Mouse (Mus musculus) ovary, postnatal 10 days (tissue): ENCODE measurements around the gene Fastkd1.
"Not testable (repeated sequence)": the region's sequence is repeated elsewhere in the genome, so short reads cannot be mapped to it uniquely, and the experiment has no call there.

Experiments
- DNase-seq: peaks from one replicate; pipeline ENCODE4 v3.0.0; 2022; ENCODE audit warnings: low spot score

Fastkd1 gene

DNA sequence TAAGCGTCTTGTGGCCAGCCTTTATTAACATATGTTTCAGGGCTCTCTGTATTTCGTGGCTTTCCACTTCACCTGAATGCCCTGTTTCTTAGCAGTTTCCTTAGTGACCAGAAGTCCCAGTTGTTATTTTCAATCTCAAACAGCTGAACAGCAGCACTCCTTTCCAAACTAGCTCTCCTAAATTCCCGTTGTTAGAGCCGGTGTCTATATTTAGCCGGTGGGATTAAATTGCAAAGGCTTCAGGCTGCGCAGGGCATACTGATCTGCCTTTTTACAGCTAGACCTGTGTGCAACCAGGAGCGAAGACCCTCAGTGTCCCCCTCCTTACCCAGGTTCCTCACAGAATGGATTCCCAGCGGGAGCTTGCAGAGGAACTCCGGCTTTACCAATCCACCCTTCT lies 43.5 kb downstream of the Fastkd1 start, which contains the start of gene Klhl41:
TSS of gene Klhl41 (plus strand) at position 268 of the 400 bp plus-strand sequence.
- DNase-seq = no peak

DNA sequence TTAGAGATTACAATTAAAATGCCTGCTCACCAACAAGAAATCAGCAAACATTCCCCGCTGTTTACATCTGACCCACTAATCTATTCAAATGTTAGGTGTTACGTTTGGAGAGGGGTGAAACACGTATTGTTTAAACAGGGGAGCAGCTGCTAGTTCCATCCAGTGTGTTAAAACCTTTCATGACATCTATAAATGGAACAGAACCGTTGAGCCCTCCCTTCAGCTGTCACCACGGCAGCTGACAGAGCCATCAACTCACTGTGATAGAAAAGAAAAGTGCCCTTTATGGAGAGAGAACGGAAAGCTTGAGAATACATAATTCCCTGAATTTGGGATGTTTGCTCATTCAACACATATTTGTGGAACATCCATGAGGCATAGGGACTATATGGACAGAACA lies 44.9 kb downstream of the Fastkd1 start:
- DNase-seq = no peak

- no peak for DNase-seq
These were observed 45.7 kb downstream of the Fastkd1 start for GRCm38 (mm10) chr2:69667656-69668055.

DNA sequence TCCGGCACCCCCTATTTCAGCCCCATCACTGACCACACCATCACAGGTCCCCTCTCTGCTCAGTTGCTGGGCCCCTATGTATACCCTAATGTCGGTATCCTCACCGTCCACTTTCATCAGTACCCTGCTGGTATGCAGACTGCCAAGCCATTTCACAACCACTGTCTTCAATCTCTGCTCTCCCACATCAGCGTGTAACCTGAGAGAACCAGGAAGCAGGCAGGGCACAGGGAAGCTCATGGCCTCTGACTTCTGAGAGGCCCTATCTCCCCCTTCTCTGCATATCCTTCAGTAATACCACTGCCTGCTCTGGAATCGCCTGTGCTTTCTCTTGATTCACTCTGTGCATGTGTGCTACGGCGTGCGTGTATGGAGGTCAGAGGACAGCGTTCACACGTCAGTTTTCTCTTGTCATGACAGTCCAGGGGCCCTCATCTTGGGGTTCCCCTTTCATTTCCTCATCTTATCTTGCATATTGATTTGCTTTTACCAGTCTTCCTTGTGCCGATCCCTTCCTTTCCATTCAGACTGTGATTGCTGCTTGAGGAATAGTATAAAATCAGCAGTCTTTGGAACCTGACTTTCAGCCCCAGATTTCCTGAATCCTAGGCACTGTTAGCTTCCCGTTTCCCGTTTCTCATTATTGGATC lies 49.4 kb downstream of the Fastkd1 start:
- DNase-seq = no peak

DNA sequence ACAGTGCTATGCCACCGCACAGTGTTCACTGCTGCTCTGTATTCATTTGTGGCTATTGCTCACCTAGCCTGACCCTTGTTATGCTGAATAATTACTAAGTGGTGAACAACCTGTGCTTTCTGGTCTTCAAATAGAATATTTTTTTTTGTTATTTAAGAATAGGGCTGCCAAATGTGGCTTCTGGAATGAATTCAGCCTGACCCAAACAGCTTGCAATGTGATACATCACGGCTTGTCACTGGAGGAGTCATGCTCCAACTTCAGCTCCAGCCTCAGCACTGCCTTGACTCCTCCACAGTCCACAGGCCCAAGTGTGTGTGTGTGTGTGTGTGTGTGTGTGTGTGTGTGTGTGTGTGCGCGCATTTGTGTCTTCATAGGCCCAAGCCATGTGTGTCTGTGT lies 54.0 kb downstream of the Fastkd1 start:
- DNase-seq = no peak

GRCm38 (mm10) chr2:69649716-69650115 lies 63.6 kb downstream of the Fastkd1 start:
- DNase-seq = no peak

DNA sequence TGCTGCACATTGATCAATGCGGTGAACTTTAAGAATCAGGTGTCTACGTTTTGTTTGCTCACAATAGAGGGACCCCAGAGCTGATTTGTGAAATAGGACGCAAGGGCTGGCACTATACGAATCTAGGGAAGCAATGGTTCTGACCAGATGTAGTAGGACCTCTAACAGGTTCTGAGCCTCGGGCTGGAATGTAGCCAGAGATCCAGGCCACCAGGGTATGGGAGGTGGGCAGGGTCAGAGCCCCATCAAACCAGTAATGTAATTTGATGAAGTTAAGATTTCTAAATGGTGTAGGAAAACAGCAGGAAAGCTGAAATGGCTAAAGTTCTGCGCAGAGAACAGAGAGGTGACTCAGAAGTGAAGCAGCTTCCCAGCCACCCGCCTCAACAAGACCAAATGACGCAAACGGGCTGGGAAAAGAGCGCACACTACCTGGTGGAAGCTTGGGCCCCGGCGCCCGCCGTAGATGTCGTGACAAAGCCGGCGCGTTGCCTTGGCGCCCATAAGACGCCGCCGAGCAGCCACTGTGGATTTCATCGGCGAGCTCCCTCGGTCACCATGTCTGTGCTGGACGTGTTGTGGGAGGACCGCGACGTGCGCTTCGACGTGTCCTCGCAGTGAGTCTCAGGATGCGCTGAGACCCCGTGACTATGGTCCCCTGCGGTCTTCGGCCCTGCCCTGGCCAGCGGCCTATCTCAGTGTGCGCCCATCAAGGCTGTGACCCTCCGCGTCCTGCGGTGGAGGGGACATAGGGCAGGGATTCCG lies 66.4 kb downstream of the Fastkd1 start, which contains the start of gene Bbs5:
TSS of gene Bbs5 (plus strand) at position 446 of the 765 bp plus-strand sequence.
- peak; percentile 67 for DNase-seq

GRCm38 (mm10) chr2:69644968-69645617 lies 68.2 kb downstream of the Fastkd1 start:
- no peak for DNase-seq

DNA sequence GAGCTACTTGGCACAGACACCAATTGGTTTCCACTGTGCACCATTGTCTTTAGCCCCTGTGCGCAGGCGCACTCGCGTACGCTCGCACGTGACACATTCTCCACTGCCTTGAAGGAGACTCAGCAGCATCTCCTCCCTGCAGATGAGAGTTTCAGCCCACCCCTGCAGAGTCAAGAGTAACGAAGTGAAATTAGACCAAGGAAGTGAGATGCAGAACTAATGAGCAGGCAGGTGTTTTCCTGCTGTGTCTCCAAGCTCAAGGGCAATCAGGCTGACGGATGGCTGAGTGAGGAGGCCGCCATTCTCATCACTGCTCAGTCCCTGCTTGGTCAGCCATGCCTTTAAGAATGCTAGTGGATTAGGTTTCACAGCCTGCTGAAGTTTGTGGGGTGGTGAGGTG lies 73.2 kb downstream of the Fastkd1 start:
- DNase-seq = no peak

GRCm38 (mm10) chr2:69637989-69638388 lies 75.3 kb downstream of the Fastkd1 start:
- not testable (repeated sequence) for DNase-seq
